Mouse (Mus musculus) midbrain, embryonic 11.5 days (tissue): ENCODE measurements around the gene E330017A01Rik. TPM values are rescaled to one million over a fixed set of nuclear protein-coding genes. Genes with fewer than 3 reads are reported as not detected.

ENCODE experiments used
- ATAC-seq: fragments of 200-750 bp; cut with Nextera tagmentation; 2 replicates; pipeline ENCODE4 v1.8.0; 2017; ENCODE audit warnings: moderate TSS enrichment, moderate library complexity; ENCODE audit not compliant: low FRiP score
- DNase-seq: peaks from one replicate; pipeline ENCODE4 v3.0.0; 2015; ENCODE audit warnings: low spot score; ENCODE audit errors: missing footprints
- H3K27ac ChIP-seq: fragments of 300-500 bp; sonication (generic); 2 replicates; pipeline ENCODE4 v1.5.1; 2014; ENCODE audit warnings: low read depth, low read length
- H3K27me3 ChIP-seq: fragments of 300-500 bp; sonication (generic); 2 replicates; pipeline ENCODE4 v1.6.1; 2014; ENCODE audit warnings: mild to moderate bottlenecking, low read length, moderate library complexity, mixed read lengths; ENCODE audit not compliant: control insufficient read depth, insufficient read depth
- H3K36me3 ChIP-seq: fragments of 300-500 bp; sonication (generic); 2 replicates; pipeline ENCODE4 v1.6.1; 2014; ENCODE audit warnings: mild to moderate bottlenecking, low read length, moderate library complexity, mixed read lengths; ENCODE audit not compliant: control insufficient read depth, insufficient read depth
- H3K4me1 ChIP-seq: fragments of 300-500 bp; sonication (generic); 2 replicates; pipeline ENCODE4 v1.6.1; 2014; ENCODE audit warnings: low read length; ENCODE audit not compliant: control insufficient read depth, insufficient read depth
- H3K4me2 ChIP-seq: fragments of 300-500 bp; sonication (generic); 2 replicates; pipeline ENCODE4 v1.6.1; 2014; ENCODE audit warnings: mild to moderate bottlenecking, moderate library complexity
- H3K4me3 ChIP-seq: fragments of 300-500 bp; sonication (generic); 2 replicates; pipeline ENCODE4 v1.5.1; 2014; ENCODE audit warnings: low read depth, low read length
- H3K9ac ChIP-seq: fragments of 300-500 bp; sonication (generic); 2 replicates; pipeline ENCODE4 v1.6.1; 2014; ENCODE audit warnings: low read length
- H3K9me3 ChIP-seq: fragments of 300-500 bp; sonication (generic); 2 replicates; pipeline ENCODE4 v1.6.1; 2016; ENCODE audit warnings: low read length; ENCODE audit not compliant: control insufficient read depth
- WGBS: fragments of 180-500 bp; shearing (Covaris S2); extraction: QIAGEN DNeasy Blood & Tissue Kit; methylation state at CpG from one replicate; pipeline ENCODE4 v1.1.7; 2014; 5-methylcytosine and 5-hydroxymethylcytosine counted together
- polyA plus RNA-seq: library from polyadenylated mRNA; unstranded; fragments of >200 nt; fragmentation: Nextera tagmentation; extraction: Ambion mirVana; gene quantifications from 2 replicates; pipeline ENCODE4 v1.2.1, GENCODE M21; 2014

E330017A01Rik gene
- polyA plus RNA-seq, 1 experiment from 2014 or later: not detected

- DNase-seq (no peak), ATAC-seq (no peak)
- no peak overlapping the region for H3K27ac ChIP-seq
- WGBS: 83% methylated on average over 4 of the region's 4 CpGs
- H3K36me3 ChIP-seq: no peaks in the 10 kb centered on the region
- H3K4me1 ChIP-seq: no peaks in the 10 kb centered on the region
- no peak overlapping the region for H3K9ac ChIP-seq
- H3K27me3 ChIP-seq: no peaks in the 10 kb centered on the region
- H3K9me3 ChIP-seq: no peaks in the 10 kb centered on the region
- no peak overlapping the region for H3K4me2 ChIP-seq
- H3K4me3 ChIP-seq: no peak overlapping the region
Measured at GRCm38 (mm10) chr16:58623114-58623513, 15.4 kb downstream of the E330017A01Rik start.

DNA sequence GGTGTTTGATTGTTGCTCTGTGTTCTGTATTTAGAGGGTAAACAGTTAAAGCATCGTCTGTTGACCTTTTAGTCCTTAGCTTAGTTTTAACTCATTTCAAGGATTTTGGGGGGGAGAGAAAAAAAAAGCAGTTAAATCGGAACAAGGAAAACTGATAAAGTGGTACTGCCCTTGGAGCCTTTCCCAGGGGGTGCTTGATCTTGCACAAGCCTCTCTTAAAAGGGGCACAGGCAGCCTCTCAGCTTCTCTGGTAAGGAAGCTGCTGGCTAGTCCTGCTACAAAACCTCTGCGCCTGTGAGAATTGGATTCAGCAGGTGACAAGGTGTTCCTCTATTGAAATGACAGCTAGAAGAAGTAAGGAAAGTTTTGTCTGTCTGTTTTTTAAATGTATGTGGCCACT is 16.2 kb downstream of the E330017A01Rik start:
- 95% methylated on average over 3 of the region's 3 CpGs for WGBS
- H3K27me3 ChIP-seq: no peaks in the 10 kb centered on the region
- H3K4me2 ChIP-seq: no peak overlapping the region
- no peak overlapping the region for H3K27ac ChIP-seq
- H3K4me3 ChIP-seq: no peak overlapping the region
- H3K36me3 ChIP-seq: no peaks in the 10 kb centered on the region
- ATAC-seq (no peak), DNase-seq (no peak)
- H3K4me1 ChIP-seq: no peaks in the 10 kb centered on the region
- H3K9ac ChIP-seq: no peak overlapping the region
- no peaks in the 10 kb centered on the region for H3K9me3 ChIP-seq

DNA sequence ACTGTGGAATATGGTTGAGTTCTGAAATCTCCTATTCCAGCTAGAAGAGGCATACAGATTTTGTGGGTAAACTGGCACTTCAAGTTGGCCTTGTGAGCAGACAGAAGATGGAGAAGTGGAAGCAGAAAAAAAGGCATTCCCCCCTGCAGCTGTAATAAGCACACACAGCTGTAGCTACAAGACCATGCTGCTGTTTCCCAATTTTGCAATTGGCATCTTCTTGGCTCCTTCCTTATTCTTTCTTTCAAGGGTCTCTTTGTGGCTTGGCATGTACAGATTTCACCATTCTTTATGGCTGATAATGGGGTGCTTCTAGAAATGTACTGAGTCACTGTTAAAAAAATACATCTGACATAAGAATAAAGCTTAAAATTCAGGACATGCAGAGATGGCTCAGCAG is 21.2 kb downstream of the E330017A01Rik start:
- Histone ChIP-seq H3K4me3 (no peak overlapping the region), H3K27ac (no peak overlapping the region), H3K9ac (no peak overlapping the region), H3K4me1 (no peaks in the 10 kb centered on the region), H3K36me3 (no peaks in the 10 kb centered on the region), H3K9me3 (no peaks in the 10 kb centered on the region), H3K27me3 (no peaks in the 10 kb centered on the region), H3K4me2 (no peak overlapping the region)
- DNase-seq (no peak), ATAC-seq (no peak)

- H3K9ac ChIP-seq: no peak within 1 kb of the TSS
- no peak for ATAC-seq
- no peak for DNase-seq
- no peaks in the 10 kb centered on the region for H3K36me3 ChIP-seq
- no peaks in the 10 kb centered on the region for H3K4me1 ChIP-seq
- no peak within 1 kb of the TSS for H3K4me3 ChIP-seq
- no peak within 1 kb of the TSS for H3K27ac ChIP-seq
- no peaks in the 10 kb centered on the region for H3K9me3 ChIP-seq
- H3K4me2 ChIP-seq: no peak within 1 kb of the TSS
- 87% methylated on average over 6 of the region's 6 CpGs for WGBS
- no peaks in the 10 kb centered on the region for H3K27me3 ChIP-seq
Measured at GRCm38 (mm10) chr16:58616878-58617277, 21.7 kb downstream of the E330017A01Rik start, which contains the start of gene Gm813. Gm813 (minus strand) TSS chr16:58616978.

DNA sequence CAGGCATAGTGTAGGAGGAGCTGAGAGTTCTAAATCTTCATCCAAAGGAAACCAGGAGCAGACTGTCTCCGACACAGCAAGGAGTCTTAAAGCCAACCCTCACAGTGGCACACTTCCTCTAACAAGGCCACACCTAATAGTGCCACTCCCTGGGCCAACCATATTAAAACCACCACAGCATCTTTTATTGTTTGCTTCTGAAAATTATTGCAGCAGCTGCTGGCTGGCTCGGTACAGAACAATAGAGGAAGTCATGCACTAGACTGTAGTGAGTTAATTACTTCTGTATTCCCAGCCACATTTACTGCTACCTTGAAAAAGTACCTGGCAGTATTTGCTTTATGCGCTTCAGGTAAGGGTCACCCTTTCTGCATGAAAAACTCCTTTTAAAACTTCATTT is 25.6 kb downstream of the E330017A01Rik start:
- Histone ChIP-seq H3K9me3 (no peaks in the 10 kb centered on the region), H3K9ac (no peak overlapping the region), H3K36me3 (no peaks in the 10 kb centered on the region), H3K4me3 (no peak overlapping the region), H3K4me1 (no peaks in the 10 kb centered on the region), H3K4me2 (no peak overlapping the region), H3K27ac (no peak overlapping the region), H3K27me3 (no peaks in the 10 kb centered on the region)
- ATAC-seq (no peak), DNase-seq (no peak)
- 82% methylated on average over 3 of the region's 3 CpGs for WGBS

DNA sequence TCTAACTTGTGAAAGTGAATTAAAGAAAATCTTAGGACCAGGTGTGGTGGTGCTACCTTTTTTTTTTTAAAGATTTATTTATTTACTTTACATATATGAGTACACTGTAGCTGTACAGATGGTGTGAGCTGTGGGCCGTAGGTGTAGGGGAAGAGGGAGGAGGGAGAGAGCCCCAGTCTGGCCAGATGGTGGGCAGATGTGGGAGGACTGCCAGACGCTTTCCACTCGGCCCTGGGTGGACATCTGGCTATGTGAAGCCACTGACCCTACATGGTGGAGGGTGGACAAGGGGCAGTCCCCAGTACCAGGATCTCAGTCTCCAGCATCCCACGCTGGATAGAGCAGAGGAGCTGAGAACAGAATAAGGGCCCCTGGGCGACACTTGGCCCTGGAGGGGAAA is 31.4 kb downstream of the E330017A01Rik start:
- DNase-seq (no peak), ATAC-seq (no peak)
- Histone ChIP-seq H3K36me3 (no peaks in the 10 kb centered on the region), H3K27ac (no peak overlapping the region), H3K9me3 (no peaks in the 10 kb centered on the region), H3K9ac (no peak overlapping the region), H3K4me3 (no peak overlapping the region), H3K4me2 (no peak overlapping the region), H3K27me3 (no peaks in the 10 kb centered on the region), H3K4me1 (no peaks in the 10 kb centered on the region)
- WGBS: 73% methylated on average over 5 of the region's 5 CpGs

GRCm38 (mm10) chr16:58604680-58605079 is 33.9 kb downstream of the E330017A01Rik start:
- no peak for ATAC-seq
- Histone ChIP-seq H3K9me3 (no peaks in the 10 kb centered on the region), H3K4me2 (no peak overlapping the region), H3K27me3 (no peaks in the 10 kb centered on the region), H3K9ac (no peak overlapping the region), H3K4me3 (no peak overlapping the region), H3K27ac (no peak overlapping the region), H3K4me1 (no peaks in the 10 kb centered on the region), H3K36me3 (no peaks in the 10 kb centered on the region)
- no peak for DNase-seq

DNA sequence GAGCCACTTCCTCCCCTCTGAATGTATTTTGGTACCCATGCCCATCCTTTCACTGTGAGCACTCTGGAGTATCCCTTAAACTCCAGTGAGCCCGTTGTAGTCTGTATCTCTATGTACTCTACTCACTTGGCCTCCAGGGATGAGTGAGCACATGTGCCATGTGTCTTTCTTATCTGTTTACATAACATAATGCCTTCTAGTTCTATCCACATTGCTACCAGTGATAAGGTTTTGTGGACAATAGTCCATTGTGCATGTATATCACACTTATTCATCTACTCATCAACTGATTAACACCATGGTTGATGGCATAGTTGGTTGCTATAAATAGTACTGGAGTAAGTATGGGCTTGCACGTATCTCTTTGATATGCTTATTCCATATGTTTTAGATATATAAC is 34.7 kb downstream of the E330017A01Rik start:
- WGBS: 89% methylated on average over 2 of the region's 2 CpGs
- no peak overlapping the region for H3K4me3 ChIP-seq
- no peaks in the 10 kb centered on the region for H3K36me3 ChIP-seq
- H3K4me2 ChIP-seq: no peak overlapping the region
- no peaks in the 10 kb centered on the region for H3K9me3 ChIP-seq
- DNase-seq (no peak), ATAC-seq (no peak)
- no peak overlapping the region for H3K9ac ChIP-seq
- H3K27me3 ChIP-seq: no peaks in the 10 kb centered on the region
- H3K27ac ChIP-seq: no peak overlapping the region
- H3K4me1 ChIP-seq: no peaks in the 10 kb centered on the region

DNA sequence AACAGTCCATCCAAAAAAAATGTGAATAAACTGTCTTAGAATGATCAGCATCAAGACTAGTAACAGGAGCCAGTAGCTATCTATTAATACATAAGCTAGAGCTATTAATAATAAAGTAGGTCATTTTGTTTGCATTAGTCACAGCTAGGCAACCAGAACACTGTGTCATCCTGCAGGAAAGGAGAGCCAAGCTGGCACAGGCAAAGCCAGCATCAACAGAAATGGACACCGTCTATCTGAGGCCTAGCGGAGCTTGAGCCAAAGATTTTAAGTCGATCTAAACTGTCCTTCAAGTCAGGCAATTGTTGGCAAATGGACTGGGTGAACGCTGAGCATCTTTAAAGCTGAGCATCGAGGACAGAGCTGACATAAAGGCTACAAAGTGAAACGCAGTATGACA is 37.7 kb downstream of the E330017A01Rik start:
- Histone ChIP-seq H3K9me3 (no peaks in the 10 kb centered on the region), H3K4me2 (no peak overlapping the region), H3K27me3 (no peaks in the 10 kb centered on the region), H3K27ac (no peak overlapping the region), H3K4me3 (no peak overlapping the region), H3K36me3 (no peaks in the 10 kb centered on the region), H3K4me1 (no peaks in the 10 kb centered on the region), H3K9ac (no peak overlapping the region)
- ATAC-seq (no peak), DNase-seq (no peak)
- 94% methylated on average over 6 of the region's 6 CpGs for WGBS

DNA sequence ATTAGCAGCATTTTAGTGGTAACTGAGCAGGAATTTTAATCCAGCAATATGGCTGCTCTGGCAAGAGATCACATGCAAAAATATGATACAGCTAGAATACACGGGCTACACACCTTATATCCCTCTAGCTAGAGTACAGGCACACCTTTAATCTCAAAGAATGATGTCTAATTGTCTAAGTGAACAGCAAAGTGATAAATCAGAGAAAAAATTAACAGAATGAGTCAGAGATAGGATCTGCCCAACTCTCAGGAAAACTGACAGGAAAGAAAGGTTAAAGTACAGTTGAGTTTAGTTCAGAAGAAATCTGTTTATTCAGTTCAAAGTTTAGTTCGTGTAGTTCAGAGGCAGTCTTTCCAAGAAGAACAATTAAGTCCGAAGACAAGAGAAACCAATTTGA is 47.2 kb downstream of the E330017A01Rik start:
- no peak overlapping the region for H3K27ac ChIP-seq
- H3K27me3 ChIP-seq: no peaks in the 10 kb centered on the region
- no peaks in the 10 kb centered on the region for H3K36me3 ChIP-seq
- DNase-seq (no peak), ATAC-seq (no peak)
- no peak overlapping the region for H3K4me3 ChIP-seq
- no peak overlapping the region for H3K4me2 ChIP-seq
- H3K4me1 ChIP-seq: no peaks in the 10 kb centered on the region
- H3K9ac ChIP-seq: no peak overlapping the region
- WGBS: 75% methylated on average over 3 of the region's 3 CpGs
- H3K9me3 ChIP-seq: no peaks in the 10 kb centered on the region
